Mouse (Mus musculus) C2C12 (cell line): ENCODE measurements around the gene Ap1s3.

Source experiments
- CEBPB ChIP-seq: IDR thresholded peaks from one replicate; pipeline ENCODE4 v1.6.1; 2011; ENCODE audit warnings: low read depth, mild to moderate bottlenecking, control low read depth, moderate library complexity
- CTCF ChIP-seq: IDR thresholded peaks from one replicate; pipeline ENCODE4 v1.5.1; 2011; ENCODE audit not compliant: control insufficient read depth, insufficient read depth, insufficient read length
- MAX ChIP-seq: IDR thresholded peaks from one replicate; pipeline ENCODE4 v1.6.1; 2011; ENCODE audit warnings: mild to moderate bottlenecking, control low read depth
- MYOG ChIP-seq: IDR thresholded peaks from one replicate; pipeline ENCODE4 v1.6.1; 2011; ENCODE audit not compliant: control insufficient read depth, insufficient read length; ENCODE audit errors: extremely low read depth
- USF1 ChIP-seq: IDR thresholded peaks from one replicate; pipeline ENCODE4 v1.6.1; 2011; ENCODE audit warnings: low read depth, mild to moderate bottlenecking, control low read depth, moderate library complexity

- no peak for TF ChIP-seq CTCF
- no peak for TF ChIP-seq USF1
- no peak for TF ChIP-seq MYOG
- TF ChIP-seq CEBPB, result no peak
- TF ChIP-seq MAX, result no peak
These were observed 57.3 kb downstream of the Ap1s3 start for GRCm38 (mm10) chr1:79614456-79614855.
